Comparison of ENCODE assay signal across 8 mouse cellular contexts in the genomic region with DNA sequence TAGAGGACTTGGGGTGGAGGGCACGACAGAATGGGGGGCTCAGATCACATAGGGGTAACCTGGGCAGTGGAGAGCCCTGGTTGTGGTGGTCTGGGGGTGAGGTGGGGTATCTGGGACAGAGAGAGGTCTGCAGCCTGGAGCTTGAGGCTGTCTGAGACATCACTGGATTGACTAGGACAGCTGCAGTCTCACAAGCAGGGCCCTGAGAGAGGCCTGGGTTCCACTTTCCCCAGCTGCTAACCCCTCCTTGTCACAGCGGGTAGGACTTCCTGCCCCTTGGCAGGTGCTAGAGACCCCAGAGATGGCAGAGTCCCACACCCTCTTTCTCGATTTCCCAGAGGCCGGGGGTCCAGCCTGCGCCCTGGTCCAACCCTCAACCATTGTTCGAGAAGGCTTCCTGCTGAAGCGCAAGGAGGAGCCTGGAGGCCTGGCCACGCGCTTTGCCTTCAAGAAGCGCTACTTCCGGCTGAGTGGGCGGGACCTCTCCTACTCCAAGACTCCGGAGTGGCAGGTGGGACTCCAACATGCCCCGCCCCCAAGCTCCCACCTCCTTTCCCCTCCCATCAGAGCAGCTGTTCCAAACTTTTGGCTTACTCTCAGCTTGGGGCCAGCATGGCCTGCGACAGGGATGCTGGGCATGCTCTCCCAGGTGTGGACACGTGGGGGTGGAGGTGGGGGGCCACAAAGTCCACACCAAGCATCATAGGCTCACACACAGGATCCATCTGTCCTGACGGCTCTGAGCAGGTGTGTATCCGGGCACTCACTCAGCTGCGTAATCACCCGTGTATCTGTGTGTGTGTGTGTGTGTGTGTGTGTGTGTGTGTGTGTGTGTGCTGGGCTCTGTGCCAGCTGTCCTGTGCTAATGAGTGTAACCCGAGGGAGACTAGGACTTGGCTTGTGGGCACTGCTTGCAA. TPM values are rescaled to one million over a fixed set of nuclear protein-coding genes. Genes with fewer than 3 reads are reported as not detected.
A peak's percentile ranks its signal among the peaks of the same experiment; 100 is the strongest.
DNase-seq lines count a peak whose midpoint lies in the region; ATAC-seq and TF ChIP-seq lines count a peak whose summit lies in the region.
"Had no signal": no experiment of that assay in that cellular context is flagged by ENCODE, and none has a peak within 500 bp of the region (broad histone marks: within the 10 kb centered on the region; RNA-seq: fewer than 3 reads in every experiment).

No protein-coding gene starts in this region.

- peak; percentile 31 for DNase-seq in 416B (ENCODE audit: low read depth)
- DNase-seq in CD4-positive, CD25-positive, alpha-beta regulatory T cell, adult 2 months (ENCODE audit: low read depth, low spot score), result peak; percentile 69
- peak; percentile 67 for DNase-seq in forebrain, embryonic 14.5 days (ENCODE audit: low spot score)
- no peak for DNase-seq in layer of hippocampus, postnatal 14 days (ENCODE audit: low spot score in 2 of 2)
- no peak for DNase-seq in layer of hippocampus, adult 2 months (ENCODE audit: low spot score in 2 of 2)
- no peak for DNase-seq in natural killer cell, adult 2 months (ENCODE audit: low spot score in 2 of 2)

- no peaks in the 10 kb centered on the region for H3K27me3 ChIP-seq in forebrain, embryonic 14.5 days (replicated peaks; ENCODE audit: control insufficient read depth, insufficient read depth, low read length)
- no peaks in the 10 kb centered on the region; the same call in 1 of the 2 replicates for H3K27me3 ChIP-seq in midbrain, embryonic 13.5 days

- WGBS in forebrain, embryonic 14.5 days, result 24% methylated on average over 21 of the region's 21 CpGs
- 30% methylated on average over 21 of the region's 21 CpGs for WGBS in midbrain, embryonic 13.5 days

- no peak overlapping the region for H3K4me2 ChIP-seq in forebrain, embryonic 14.5 days (ENCODE audit: low read length)
- H3K4me2 ChIP-seq in midbrain, embryonic 13.5 days (replicated peaks), result peak overlapping the region; percentile 9; the same call in 1 of the 2 replicates

- H3K9me3 ChIP-seq in forebrain, embryonic 14.5 days (replicated peaks; ENCODE audit: control insufficient read depth, low read length), result no peaks in the 10 kb centered on the region
- H3K9me3 ChIP-seq in midbrain, embryonic 13.5 days, result no peaks in the 10 kb centered on the region

- no peaks in the 10 kb centered on the region for H3K4me1 ChIP-seq in forebrain, embryonic 14.5 days (ENCODE audit: control insufficient read depth, insufficient read depth, low read length)
- H3K4me1 ChIP-seq in midbrain, embryonic 13.5 days (replicated peaks), result peaks cover 8% of the 10 kb centered on the region

- H3K4me3 ChIP-seq in forebrain, embryonic 14.5 days (ENCODE audit: low read depth, low read length), result no peak overlapping the region
- H3K4me3 ChIP-seq in midbrain, embryonic 13.5 days (replicated peaks), result no peak overlapping the region
- H3K4me3 ChIP-seq in layer of hippocampus, adult 2 months, result no peak overlapping the region

- H3K27ac ChIP-seq in forebrain, embryonic 14.5 days (ENCODE audit: low read depth, low read length), result no peak overlapping the region
- H3K27ac ChIP-seq in midbrain, embryonic 13.5 days, result no peak overlapping the region
- H3K27ac ChIP-seq in layer of hippocampus, adult 2 months, result no peak overlapping the region

- no peaks in the 10 kb centered on the region for H3K36me3 ChIP-seq in forebrain, embryonic 14.5 days (ENCODE audit: control insufficient read depth, insufficient read depth, low read length)
- no peaks in the 10 kb centered on the region for H3K36me3 ChIP-seq in midbrain, embryonic 13.5 days

- TF ChIP-seq CTCF in layer of hippocampus, adult 2 months (conservative IDR thresholded peaks at IDR 0.05), result no peak

- ATAC-seq in forebrain, embryonic 14.5 days, result peak; percentile 30
- 0 out of 2 replicates have a peak, but pooled peaks have one; percentile 11 for ATAC-seq in midbrain, embryonic 13.5 days

- H3K9ac ChIP-seq in forebrain, embryonic 14.5 days (ENCODE audit: low read length), result no peak overlapping the region
- H3K9ac ChIP-seq in midbrain, embryonic 13.5 days (replicated peaks), result no peak overlapping the region

RNA-seq across cellular contexts. Expression of gene Rasal1, which starts 25.9 kb away (rescaled TPM):
- polyA plus RNA-seq in forebrain, embryonic 14.5 days (2014; fragmentation: Nextera tagmentation; extraction: Ambion mirVana), result 1.5 and 3.2 TPM in 2 replicates
- 0.15 TPM in 1 of 2 replicates, not detected in the other for polyA plus RNA-seq in midbrain, embryonic 13.5 days (2015; fragmentation: Nextera tagmentation; extraction: Ambion mirVana)
- total RNA-seq in layer of hippocampus, postnatal 14 days (2021), result 10 to 100 TPM; 82.3 to 92.4 TPM
- total RNA-seq in layer of hippocampus, adult 2 months (2021), result 10 to 100 TPM; 91.9 to 96.6 TPM

RNA-seq across cellular contexts. Expression of gene Dtx1, which starts 37.2 kb away (rescaled TPM):
- 27.5 and 35.5 TPM in 2 replicates for polyA plus RNA-seq in forebrain, embryonic 14.5 days (2014; fragmentation: Nextera tagmentation; extraction: Ambion mirVana)
- polyA plus RNA-seq in midbrain, embryonic 13.5 days (2015; fragmentation: Nextera tagmentation; extraction: Ambion mirVana), result 25.1 and 34.2 TPM in 2 replicates
- 10 to 100 TPM; 70.5 to 74.2 TPM for total RNA-seq in layer of hippocampus, postnatal 14 days (2021)
- total RNA-seq in layer of hippocampus, adult 2 months (2021), result 10 to 100 TPM; 70.9 to 73.9 TPM

RNA-seq across cellular contexts. Expression of gene Cfap73, which starts 40.5 kb away (rescaled TPM):
- 0.19 and 0.57 TPM in 2 replicates for polyA plus RNA-seq in forebrain, embryonic 14.5 days (2014; fragmentation: Nextera tagmentation; extraction: Ambion mirVana)
- polyA plus RNA-seq in midbrain, embryonic 13.5 days (2015; fragmentation: Nextera tagmentation; extraction: Ambion mirVana), result not detected in 2 replicates
- total RNA-seq in layer of hippocampus, postnatal 14 days (2021), result 1 to 10 TPM in 1 of 2 experiments, not detected in 1; 1.8 TPM
- total RNA-seq in layer of hippocampus, adult 2 months (2021), result under 1 TPM in 1 of 2 experiments, not detected in 1; 0.39 TPM
- polyA plus RNA-seq: large intestine, adult 2 months had no signal

Comparison
In these comparisons a context has a peak if more than half of its experiments do, and no peak if none do; other contexts are left out.
1. DNase-seq: peak in 416B (single experiment), CD4-positive, CD25-positive, alpha-beta regulatory T cell, adult 2 months (single experiment) and forebrain, embryonic 14.5 days (single experiment); none in layer of hippocampus, postnatal 14 days (0 of 2), layer of hippocampus, adult 2 months (0 of 2) and natural killer cell, adult 2 months (0 of 2).